Mouse (Mus musculus): ENCODE results near the gene Atf7ip. TPM values are rescaled to one million over a fixed set of nuclear protein-coding genes. Genes with fewer than 3 reads are reported as not detected.

The Atf7ip gene
- polyA plus RNA-seq, 1 experiment from 2014 or later: 14.6 TPM

- Histone ChIP-seq H3K27ac (replicated peaks) (no peak overlapping the region), H3K4me3 (replicated peaks) (no peak overlapping the region), H3K9ac (no peak overlapping the region), H3K27me3 (no peaks in the 10 kb centered on the region), H3K36me3 (replicated peaks) (peaks cover 32% of the 10 kb centered on the region), H3K4me1 (replicated peaks) (peaks cover 36% of the 10 kb centered on the region), H3K9me3 (replicated peaks) (no peaks in the 10 kb centered on the region), H3K4me2 (no peak overlapping the region)
- no peak for ATAC-seq (ENCODE audit: insufficient read depth)
- WGBS (ENCODE audit: insufficient replicate concordance): 90% methylated on average over 5 of the region's 5 CpGs
Measured at GRCm38 (mm10) chr6:136522658-136523057, 16.7 kb downstream of the Atf7ip start.

- H3K27me3 ChIP-seq: no peaks in the 10 kb centered on the region
- H3K9me3 ChIP-seq (replicated peaks): no peaks in the 10 kb centered on the region
- peaks cover 44% of the 10 kb centered on the region for H3K4me1 ChIP-seq (replicated peaks)
- WGBS (ENCODE audit: insufficient replicate concordance): 71% methylated on average over 4 of the region's 4 CpGs
- peaks cover 39% of the 10 kb centered on the region for H3K36me3 ChIP-seq (replicated peaks)
- no peak for ATAC-seq (ENCODE audit: insufficient read depth)
- H3K4me2 ChIP-seq: no peak overlapping the region
- H3K4me3 ChIP-seq (replicated peaks): no peak overlapping the region
- no peak overlapping the region for H3K9ac ChIP-seq
- no peak overlapping the region for H3K27ac ChIP-seq (replicated peaks)
Measured at GRCm38 (mm10) chr6:136524751-136525150, 18.8 kb downstream of the Atf7ip start.

GRCm38 (mm10) chr6:136525567-136525966 lies 19.6 kb downstream of the Atf7ip start:
- no peaks in the 10 kb centered on the region for H3K27me3 ChIP-seq
- no peak overlapping the region for H3K9ac ChIP-seq
- H3K4me1 ChIP-seq (replicated peaks): peaks cover 47% of the 10 kb centered on the region
- H3K36me3 ChIP-seq (replicated peaks): peaks cover 39% of the 10 kb centered on the region
- no peak overlapping the region for H3K4me2 ChIP-seq
- H3K4me3 ChIP-seq (replicated peaks): no peak overlapping the region
- no peak for ATAC-seq (ENCODE audit: insufficient read depth)
- no peak overlapping the region for H3K27ac ChIP-seq (replicated peaks)
- no peaks in the 10 kb centered on the region for H3K9me3 ChIP-seq (replicated peaks)
- WGBS (ENCODE audit: insufficient replicate concordance): 90% methylated on average over 4 of the region's 4 CpGs

DNA sequence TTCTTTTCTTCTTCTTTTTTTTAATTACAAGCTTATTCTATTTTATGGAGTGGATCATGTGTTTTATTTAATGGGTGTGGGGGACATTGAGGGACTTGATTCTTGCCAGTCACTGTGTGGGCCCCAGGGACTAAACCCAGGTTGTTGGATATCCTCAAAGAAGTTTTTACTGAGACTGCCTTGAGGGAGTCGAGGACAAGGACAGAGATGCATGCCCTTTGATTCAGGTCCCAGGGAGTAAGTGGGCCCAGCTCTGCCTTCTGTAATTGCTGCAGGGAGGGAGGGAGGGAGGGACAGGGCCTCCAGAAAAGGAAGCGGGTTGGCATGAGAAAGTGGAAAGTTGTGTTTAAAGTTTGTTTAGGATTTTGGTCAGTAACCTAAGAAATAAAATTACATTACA lies 23.2 kb downstream of the Atf7ip start:
- Histone ChIP-seq H3K9ac (no peak overlapping the region), H3K4me2 (no peak overlapping the region), H3K4me1 (replicated peaks) (peaks cover 50% of the 10 kb centered on the region), H3K27ac (replicated peaks) (no peak overlapping the region), H3K9me3 (replicated peaks) (no peaks in the 10 kb centered on the region), H3K4me3 (replicated peaks) (no peak overlapping the region), H3K27me3 (no peaks in the 10 kb centered on the region), H3K36me3 (replicated peaks) (peaks cover 23% of the 10 kb centered on the region)
- 57% methylated on average over 2 of the region's 2 CpGs for WGBS (ENCODE audit: insufficient replicate concordance)
- ATAC-seq (ENCODE audit: insufficient read depth): no peak

- peaks cover 56% of the 10 kb centered on the region for H3K4me1 ChIP-seq (replicated peaks)
- peak overlapping the region; percentile 78 for H3K27ac ChIP-seq (replicated peaks)
- no peak overlapping the region for H3K9ac ChIP-seq
- H3K9me3 ChIP-seq (replicated peaks): no peaks in the 10 kb centered on the region
- peak overlapping the region; percentile 67 for H3K4me2 ChIP-seq
- no peaks in the 10 kb centered on the region for H3K27me3 ChIP-seq
- H3K36me3 ChIP-seq (replicated peaks): peaks cover 15% of the 10 kb centered on the region
- WGBS (ENCODE audit: insufficient replicate concordance): 7% methylated on average over 7 of the region's 7 CpGs
- H3K4me3 ChIP-seq (replicated peaks): peak overlapping the region; percentile 41
- peak; percentile 30; the same call in 1 of the 2 replicates for ATAC-seq (ENCODE audit: insufficient read depth)
Measured at GRCm38 (mm10) chr6:136531792-136532230, 25.8 kb downstream of the Atf7ip start.

DNA sequence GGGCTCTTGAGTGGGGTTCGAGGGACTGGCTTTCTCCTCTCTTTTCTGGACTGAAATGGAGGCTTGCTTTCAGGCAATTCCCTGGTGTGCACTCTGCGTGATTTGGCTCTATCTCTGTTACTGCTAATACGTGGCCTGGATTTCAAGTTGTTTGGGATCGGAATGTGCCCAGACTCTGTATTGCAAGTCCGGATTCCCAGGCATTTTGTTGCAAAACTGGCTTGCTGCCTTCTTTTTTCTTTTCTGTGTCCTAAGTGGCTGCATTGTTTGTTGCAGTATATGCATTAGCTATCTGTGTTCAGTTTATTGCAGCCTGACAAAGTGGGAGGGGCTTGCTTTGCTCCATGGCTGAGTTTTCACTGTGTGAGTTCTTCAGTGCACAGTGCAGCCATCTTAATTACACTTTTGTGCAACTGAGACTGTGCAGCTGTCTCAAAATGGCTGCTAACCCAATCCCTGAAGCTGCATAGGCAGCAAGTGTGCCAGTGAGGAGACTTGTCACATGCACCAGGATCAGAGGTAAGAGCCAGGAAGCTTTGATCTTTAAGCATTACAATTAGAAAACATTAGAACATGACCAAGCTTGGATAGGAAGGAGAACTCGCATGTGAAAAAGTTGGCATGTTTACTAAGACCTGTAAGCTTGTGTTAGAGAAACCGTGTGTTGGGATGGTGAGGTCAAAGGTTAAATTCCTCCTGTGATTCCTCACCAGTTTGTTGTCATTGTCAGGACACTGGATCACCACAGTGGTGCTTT lies 26.7 kb downstream of the Atf7ip start:
- Histone ChIP-seq H3K4me3 (replicated peaks) (peak overlapping the region; percentile 22), H3K9ac (no peak overlapping the region), H3K4me1 (replicated peaks) (peaks cover 58% of the 10 kb centered on the region), H3K36me3 (replicated peaks) (peaks cover 22% of the 10 kb centered on the region), H3K9me3 (replicated peaks) (no peaks in the 10 kb centered on the region), H3K4me2 (peak overlapping the region; percentile 67), H3K27me3 (no peaks in the 10 kb centered on the region), H3K27ac (replicated peaks) (peak overlapping the region; percentile 66)
- WGBS (ENCODE audit: insufficient replicate concordance): 33% methylated on average over 7 of the region's 7 CpGs
- ATAC-seq (ENCODE audit: insufficient read depth): peak; percentile 79

DNA sequence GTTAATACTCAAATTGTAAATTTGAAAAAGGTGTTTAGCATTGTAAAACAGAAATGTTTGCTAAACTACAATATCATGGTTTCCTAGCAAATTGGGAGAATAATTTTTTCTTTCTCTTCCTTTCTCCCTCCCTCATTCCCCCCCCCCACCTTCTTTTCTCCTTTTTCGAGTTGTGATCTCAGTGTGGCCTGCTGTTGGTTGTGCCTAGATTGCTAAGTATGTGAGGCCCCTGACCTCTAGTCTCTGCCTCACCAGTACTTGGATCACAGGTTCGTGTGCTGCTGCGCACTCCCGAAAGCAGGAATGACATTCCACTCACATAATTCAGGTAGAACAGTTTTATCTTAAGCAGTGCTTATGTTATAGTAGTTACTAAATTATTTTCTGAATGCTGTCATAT lies 27.8 kb downstream of the Atf7ip start:
- 77% methylated on average over 4 of the region's 4 CpGs for WGBS (ENCODE audit: insufficient replicate concordance)
- Histone ChIP-seq H3K4me1 (replicated peaks) (peaks cover 51% of the 10 kb centered on the region), H3K4me3 (replicated peaks) (no peak overlapping the region), H3K27ac (replicated peaks) (no peak overlapping the region), H3K36me3 (replicated peaks) (peaks cover 25% of the 10 kb centered on the region), H3K27me3 (no peaks in the 10 kb centered on the region), H3K9me3 (replicated peaks) (no peaks in the 10 kb centered on the region), H3K9ac (no peak overlapping the region), H3K4me2 (no peak overlapping the region)
- no peak for ATAC-seq (ENCODE audit: insufficient read depth)

GRCm38 (mm10) chr6:136534444-136534843 lies 28.5 kb downstream of the Atf7ip start:
- Histone ChIP-seq H3K4me3 (replicated peaks) (no peak overlapping the region), H3K4me1 (replicated peaks) (peaks cover 48% of the 10 kb centered on the region), H3K27ac (replicated peaks) (no peak overlapping the region), H3K9me3 (replicated peaks) (no peaks in the 10 kb centered on the region), H3K9ac (no peak overlapping the region), H3K27me3 (no peaks in the 10 kb centered on the region), H3K4me2 (no peak overlapping the region), H3K36me3 (replicated peaks) (peaks cover 31% of the 10 kb centered on the region)
- 40% methylated on average over 3 of the region's 3 CpGs for WGBS (ENCODE audit: insufficient replicate concordance)
- no peak for ATAC-seq (ENCODE audit: insufficient read depth)

DNA sequence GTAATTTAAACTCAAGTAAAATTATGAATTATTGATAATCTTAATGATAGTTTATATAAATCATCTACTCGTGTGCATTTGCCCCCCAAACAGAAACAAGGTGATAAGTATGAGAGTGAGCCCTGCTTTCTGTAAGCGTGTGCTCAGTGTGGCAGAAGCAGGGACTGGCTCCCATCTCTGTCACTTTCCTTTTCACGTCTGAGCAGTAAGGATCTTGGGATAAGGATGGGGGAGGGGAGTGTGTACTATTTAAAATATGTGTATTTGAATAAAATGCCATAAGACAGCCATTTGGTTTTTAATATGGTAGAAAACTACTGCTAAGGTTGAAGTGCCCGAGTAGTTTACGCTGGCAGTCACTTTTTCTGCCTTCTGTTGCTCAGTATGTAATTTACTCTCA lies 29.2 kb downstream of the Atf7ip start:
- no peak overlapping the region for H3K27ac ChIP-seq (replicated peaks)
- ATAC-seq (ENCODE audit: insufficient read depth): no peak
- H3K4me2 ChIP-seq: no peak overlapping the region
- peaks cover 39% of the 10 kb centered on the region for H3K36me3 ChIP-seq (replicated peaks)
- 62% methylated on average over 5 of the region's 5 CpGs for WGBS (ENCODE audit: insufficient replicate concordance)
- H3K9ac ChIP-seq: no peak overlapping the region
- no peaks in the 10 kb centered on the region for H3K27me3 ChIP-seq
- H3K9me3 ChIP-seq (replicated peaks): no peaks in the 10 kb centered on the region
- peaks cover 45% of the 10 kb centered on the region for H3K4me1 ChIP-seq (replicated peaks)
- no peak overlapping the region for H3K4me3 ChIP-seq (replicated peaks)

GRCm38 (mm10) chr6:136536121-136536520 lies 30.2 kb downstream of the Atf7ip start:
- ATAC-seq (ENCODE audit: insufficient read depth): no peak
- 52% methylated on average over 5 of the region's 5 CpGs for WGBS (ENCODE audit: insufficient replicate concordance)
- Histone ChIP-seq H3K9ac (no peak overlapping the region), H3K4me2 (no peak overlapping the region), H3K4me1 (replicated peaks) (peaks cover 39% of the 10 kb centered on the region), H3K4me3 (replicated peaks) (no peak overlapping the region), H3K36me3 (replicated peaks) (peaks cover 48% of the 10 kb centered on the region), H3K27ac (replicated peaks) (no peak overlapping the region), H3K9me3 (replicated peaks) (no peaks in the 10 kb centered on the region), H3K27me3 (no peaks in the 10 kb centered on the region)

DNA sequence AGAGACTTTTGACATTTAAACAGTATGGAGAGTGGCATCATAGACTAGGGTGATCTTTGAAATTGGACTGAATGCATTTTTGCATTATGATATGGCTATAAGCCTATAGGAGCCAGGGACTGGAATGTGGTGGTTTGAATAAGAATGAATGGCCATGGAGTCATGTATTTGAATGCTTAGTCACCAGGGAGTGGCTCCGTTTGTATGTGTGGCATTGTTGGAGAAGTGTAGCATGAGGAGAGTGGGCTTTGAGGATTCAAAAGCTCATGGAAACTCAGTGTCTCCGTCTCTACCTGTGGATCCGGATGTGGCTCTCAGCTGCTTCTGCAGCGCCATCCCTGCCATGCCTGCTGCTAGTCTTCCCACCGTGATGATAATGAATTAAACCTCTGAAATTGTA lies 35.4 kb downstream of the Atf7ip start:
- peaks cover 49% of the 10 kb centered on the region for H3K36me3 ChIP-seq (replicated peaks)
- H3K4me2 ChIP-seq: no peak overlapping the region
- H3K9me3 ChIP-seq (replicated peaks): no peaks in the 10 kb centered on the region
- H3K27me3 ChIP-seq: no peaks in the 10 kb centered on the region
- no peak overlapping the region for H3K27ac ChIP-seq (replicated peaks)
- H3K4me1 ChIP-seq (replicated peaks): peaks cover 36% of the 10 kb centered on the region
- WGBS (ENCODE audit: insufficient replicate concordance): 72% methylated on average over 5 of the region's 5 CpGs
- H3K4me3 ChIP-seq (replicated peaks): no peak overlapping the region
- no peak overlapping the region for H3K9ac ChIP-seq
- no peak for ATAC-seq (ENCODE audit: insufficient read depth)

GRCm38 (mm10) chr6:136542105-136542504 lies 36.1 kb downstream of the Atf7ip start:
- Histone ChIP-seq H3K36me3 (replicated peaks) (peaks cover 45% of the 10 kb centered on the region), H3K4me3 (replicated peaks) (no peak overlapping the region), H3K9ac (no peak overlapping the region), H3K4me2 (no peak overlapping the region), H3K27ac (replicated peaks) (no peak overlapping the region), H3K27me3 (no peaks in the 10 kb centered on the region), H3K9me3 (replicated peaks) (no peaks in the 10 kb centered on the region), H3K4me1 (replicated peaks) (peaks cover 39% of the 10 kb centered on the region)
- no peak for ATAC-seq (ENCODE audit: insufficient read depth)
- 88% methylated on average over 1 of the region's 1 CpGs for WGBS (ENCODE audit: insufficient replicate concordance)
